Mouse (Mus musculus): ENCODE data around the gene Gm26620. TPM values are rescaled to one million over a fixed set of nuclear protein-coding genes. Genes with fewer than 3 reads are reported as not detected.

The Gm26620 gene
- total RNA-seq, 4 experiments from 2014 or later, result 1.0 to 2.7 (median 1.8) TPM

GRCm38 (mm10) chr1:170871402-170871801 is 13.5 kb upstream of the Gm26620 start:
- no peak for DNase-seq

DNA sequence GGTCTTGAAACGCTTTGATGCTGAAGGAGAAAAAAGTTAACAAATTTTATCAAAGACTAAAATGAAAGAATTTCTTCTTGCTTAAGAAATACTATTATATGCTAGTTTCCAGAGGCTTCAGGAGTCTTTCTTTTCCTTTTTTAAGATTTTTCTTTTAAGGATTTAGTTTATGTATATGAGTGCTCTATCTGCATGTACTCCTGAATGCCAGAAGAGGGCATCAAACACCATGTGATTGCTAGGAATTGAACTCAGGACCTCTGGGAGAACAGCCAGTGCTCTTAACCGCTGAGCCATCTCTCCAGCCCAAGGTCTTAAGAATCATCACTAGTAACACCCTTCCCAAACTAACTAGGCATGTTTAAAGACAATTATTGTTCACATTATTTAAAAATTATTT is 12.9 kb upstream of the Gm26620 start:
- DNase-seq, result no peak

- no peak for DNase-seq
Observed at GRCm38 (mm10) chr1:170875676-170876075, 9.2 kb upstream of the Gm26620 start.

GRCm38 (mm10) chr1:170876906-170877305 is 8.0 kb upstream of the Gm26620 start:
- peak; percentile 20 for DNase-seq

- DNase-seq, result no peak
Observed at GRCm38 (mm10) chr1:170882915-170883485, 1.9 kb upstream of the Gm26620 start.

DNA sequence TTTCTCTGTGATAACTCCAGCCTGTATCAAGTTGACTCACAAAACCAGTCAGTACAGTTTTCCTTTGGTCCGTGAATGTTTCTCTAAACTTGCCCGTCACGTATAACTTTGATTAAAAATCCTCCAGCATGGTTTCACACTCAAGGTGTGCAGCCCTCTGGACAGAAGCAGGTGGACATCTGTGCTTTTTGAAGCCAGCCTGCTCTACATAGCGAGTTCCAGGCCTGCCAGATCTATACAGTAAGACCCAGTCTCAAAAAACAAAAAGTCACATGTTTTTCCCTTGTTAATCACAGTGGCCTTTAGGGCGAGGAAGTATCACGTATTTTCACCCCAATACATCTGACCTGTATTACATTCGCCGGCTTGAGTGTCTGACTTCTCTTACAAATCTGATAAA is 475 bp upstream of the Gm26620 start:
- no peak for DNase-seq

GRCm38 (mm10) chr1:170886044-170886458 is 1.2 kb downstream of the Gm26620 start:
- DNase-seq, result no peak

- no peak for DNase-seq
Observed at GRCm38 (mm10) chr1:170889310-170889709, 4.4 kb downstream of the Gm26620 start.

- no peak for DNase-seq
Observed at GRCm38 (mm10) chr1:170891646-170892045, 6.8 kb downstream of the Gm26620 start.

GRCm38 (mm10) chr1:170892279-170892678 is 7.4 kb downstream of the Gm26620 start:
- DNase-seq, result no peak

DNA sequence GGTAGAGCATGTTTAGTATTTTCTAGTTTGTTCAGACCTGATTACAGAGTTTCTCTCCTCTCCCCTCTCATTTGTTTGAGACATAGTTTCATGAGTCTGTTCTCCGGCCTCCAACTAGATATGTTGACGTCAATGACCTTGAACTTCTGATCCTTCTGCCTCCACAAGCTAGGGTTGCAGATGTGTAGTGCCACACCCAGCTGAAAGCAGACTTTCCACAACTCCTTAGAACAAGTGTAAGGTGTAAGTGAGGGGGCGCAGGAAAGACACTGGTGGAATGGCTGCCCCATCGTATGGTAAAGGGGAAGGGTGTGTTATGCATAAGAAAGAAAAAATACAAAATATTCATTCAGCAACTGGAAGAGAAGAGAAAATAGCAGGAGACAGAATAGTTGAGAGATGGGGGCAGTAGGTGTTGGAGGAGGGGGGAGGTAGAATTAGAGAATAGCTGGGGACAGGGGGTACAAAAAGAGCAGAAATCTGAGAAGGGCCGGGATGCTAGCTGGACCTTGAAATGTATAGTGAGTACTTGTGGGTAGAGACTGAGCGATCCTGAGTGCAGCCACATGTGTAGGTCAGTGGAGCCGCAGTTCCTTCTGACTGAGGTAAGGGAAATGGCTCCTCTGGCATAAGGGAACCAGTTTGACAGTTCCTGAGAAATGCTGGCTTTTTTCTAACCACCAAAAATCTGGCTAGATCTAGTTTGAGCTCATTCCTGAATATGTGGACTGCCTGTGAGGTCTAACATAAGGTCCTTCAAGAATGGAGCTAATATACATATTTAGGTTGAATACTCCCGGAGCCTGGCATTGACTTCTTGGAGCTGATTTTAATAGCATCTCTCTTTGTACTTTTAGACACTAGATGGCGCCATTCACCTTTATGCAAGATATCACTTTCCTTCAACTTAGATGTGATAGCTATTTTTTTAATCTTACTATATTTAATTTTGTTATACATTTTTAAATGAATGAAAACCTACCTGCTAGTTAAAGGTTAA is 10.0 kb downstream of the Gm26620 start:
- DNase-seq, result no peak

GRCm38 (mm10) chr1:170896651-170897281 is 11.9 kb downstream of the Gm26620 start:
- DNase-seq, result no peak

GRCm38 (mm10) chr1:170898413-170899075 is 13.7 kb downstream of the Gm26620 start:
- no peak for DNase-seq

DNA sequence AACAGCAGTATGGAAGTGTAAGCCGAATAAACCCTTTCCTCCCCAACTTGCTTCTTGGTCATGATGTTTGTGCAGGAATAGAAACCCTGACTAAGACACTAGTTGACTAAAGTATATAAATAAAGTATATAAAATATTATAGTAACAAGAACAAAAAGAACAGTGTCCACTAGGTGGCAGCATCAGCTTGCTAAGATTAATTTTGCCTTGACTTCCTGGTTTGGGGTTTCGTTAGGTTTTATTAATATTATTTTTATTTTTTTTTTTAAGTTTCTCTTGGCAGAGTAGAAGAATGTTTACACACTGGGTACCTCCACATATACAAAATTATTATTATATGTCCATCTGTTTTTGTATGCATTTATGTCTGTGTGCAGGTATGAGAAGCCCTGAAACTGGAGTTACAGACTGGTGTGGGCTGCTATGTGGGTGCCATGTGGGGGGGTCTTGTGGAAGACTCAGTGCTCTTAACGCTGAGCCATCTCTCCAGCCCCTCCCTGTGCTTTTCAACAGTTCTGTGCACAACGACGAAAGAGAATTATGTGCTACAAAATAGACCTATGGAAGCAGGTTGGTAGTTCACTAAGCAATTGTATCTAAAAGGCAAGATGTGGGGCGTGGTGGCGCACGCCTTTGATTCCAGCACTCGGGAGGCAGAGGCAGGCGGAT is 16.1 kb downstream of the Gm26620 start:
- DNase-seq, result no peak

- DNase-seq, result peak; percentile 74
Observed at GRCm38 (mm10) chr1:170901536-170902238, 16.8 kb downstream of the Gm26620 start.

DNA sequence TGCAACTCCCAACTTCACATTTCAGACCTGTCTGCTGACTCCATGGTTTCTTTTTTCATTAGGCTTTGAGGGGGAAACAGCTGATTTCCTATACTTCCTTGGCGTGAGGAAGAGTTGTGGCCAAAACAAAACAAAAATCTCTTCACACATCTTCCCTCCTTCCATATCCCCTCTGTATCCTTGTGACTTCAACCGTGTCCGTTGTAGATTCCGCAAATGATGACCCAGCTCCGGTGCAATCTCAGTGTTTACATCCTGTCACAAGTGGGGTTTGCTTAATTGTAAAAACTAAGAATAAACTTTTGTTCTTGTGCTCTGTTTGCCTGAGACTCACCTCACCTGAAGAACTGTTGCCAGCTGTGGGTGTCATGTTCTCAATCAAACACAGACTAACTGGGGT is 18.6 kb downstream of the Gm26620 start:
- DNase-seq, result no peak

DNA sequence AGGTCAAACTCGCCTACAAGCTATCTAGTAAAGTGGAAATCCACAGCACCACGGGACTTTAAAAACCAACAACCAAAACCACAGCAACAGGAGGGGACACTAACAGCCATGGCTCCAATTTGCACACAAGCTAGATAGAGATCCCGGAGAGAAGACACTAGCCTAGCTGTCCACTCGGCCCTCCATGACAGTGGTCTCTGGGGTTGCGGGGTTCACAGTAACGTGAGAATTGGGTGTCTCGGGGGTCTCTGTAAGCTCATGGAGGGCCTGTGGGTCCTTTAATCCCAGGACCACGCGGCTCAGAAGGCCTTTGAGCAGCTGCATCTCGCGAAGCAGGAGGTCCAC is 22.2 kb downstream of the Gm26620 start:
- no peak for DNase-seq

- DNase-seq, result peak; percentile 21
Observed at GRCm38 (mm10) chr1:170907456-170908191, 22.8 kb downstream of the Gm26620 start.

GRCm38 (mm10) chr1:170908341-170908740 is 23.5 kb downstream of the Gm26620 start:
- DNase-seq, result no peak

DNA sequence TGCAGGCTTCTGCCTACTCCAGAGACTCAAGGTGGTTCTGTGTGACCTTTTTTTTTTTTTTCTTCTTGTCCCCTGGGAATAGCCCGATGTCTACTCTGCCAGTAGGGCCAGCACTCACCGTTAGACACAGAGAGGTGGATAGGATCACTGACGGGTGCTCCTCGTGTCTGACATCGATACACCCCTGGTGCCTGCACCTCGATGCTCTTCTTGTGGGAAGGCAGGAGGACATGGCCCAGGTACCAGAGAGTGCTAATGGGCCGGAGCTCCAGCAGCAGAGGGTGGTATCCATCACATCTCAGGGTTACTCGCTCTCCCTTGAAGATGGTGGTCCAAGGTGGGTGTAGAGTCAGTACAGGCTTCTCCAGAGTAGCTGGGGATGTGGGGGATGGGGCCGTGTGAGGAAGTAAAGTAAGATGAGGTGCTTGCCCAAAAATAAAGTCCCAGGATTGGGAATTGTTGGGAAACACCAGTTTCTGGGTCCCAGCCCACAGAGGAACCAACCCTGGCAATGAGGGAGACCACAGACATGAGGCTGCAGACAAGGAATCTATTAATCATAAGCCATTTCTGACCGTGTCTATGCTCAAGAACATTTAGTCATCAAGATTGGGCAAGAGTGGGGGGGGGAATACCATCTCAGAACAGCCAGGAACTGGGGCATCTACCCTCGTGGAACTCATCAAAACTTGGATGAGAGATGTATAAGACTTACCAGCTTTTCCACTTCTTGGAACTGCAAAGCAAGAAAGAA is 27.2 kb downstream of the Gm26620 start:
- no peak for DNase-seq
